Mouse (Mus musculus): ENCODE results near the gene H2-M10.6. TPM values are rescaled to one million over a fixed set of nuclear protein-coding genes. Genes with fewer than 3 reads are reported as not detected.
"Not testable (repeated sequence)": the region's sequence is repeated elsewhere in the genome, so short reads cannot be mapped to it uniquely, and the experiment has no call there.

The H2-M10.6 gene
- polyA plus RNA-seq, 1 experiment from 2014 or later = not detected

DNA sequence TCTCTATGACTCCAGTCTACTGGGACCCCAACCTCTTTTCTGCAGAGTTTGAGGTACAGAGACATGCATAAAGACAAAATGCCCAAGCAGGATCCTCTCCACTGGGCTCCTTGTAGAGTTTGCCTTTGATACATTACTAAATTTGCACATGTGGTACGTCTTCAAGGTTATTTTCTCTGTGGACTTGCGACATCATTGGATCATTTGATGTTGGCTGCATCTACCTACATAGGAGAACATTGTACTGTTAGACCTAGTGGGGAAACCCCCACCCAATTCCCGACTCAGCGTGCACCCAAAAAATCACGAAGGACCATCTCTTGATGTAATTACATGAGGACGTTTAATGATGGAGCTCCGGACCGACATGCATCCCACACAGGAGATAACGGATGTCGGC, 12.5 kb upstream of the H2-M10.6 start:
- whole genome bisulfite sequencing = 93% methylated on average over 10 of the region's 10 CpGs
- ATAC-seq (ENCODE audit: low FRiP score) (no peak), DNase-seq (ENCODE audit: low spot score) (no peak)
- Histone ChIP-seq H3K27ac (ENCODE audit: low read depth, low read length) (no peak overlapping the region), H3K9me3 (ENCODE audit: control insufficient read depth, low read length) (no peaks in the 10 kb centered on the region), H3K4me3 (ENCODE audit: low read depth, low read length) (no peak overlapping the region), H3K4me1 (replicated peaks; ENCODE audit: control insufficient read depth, insufficient read depth, low read length) (no peaks in the 10 kb centered on the region), H3K27me3 (ENCODE audit: control insufficient read depth, insufficient read depth, low read length) (no peaks in the 10 kb centered on the region), H3K9ac (ENCODE audit: low read depth, low read length) (no peak overlapping the region), H3K4me2 (replicated peaks; ENCODE audit: low read depth, low read length) (no peak overlapping the region), H3K36me3 (ENCODE audit: control insufficient read depth, insufficient read depth, low read length) (no peaks in the 10 kb centered on the region)

- not testable (repeated sequence) for H3K27ac ChIP-seq (ENCODE audit: low read depth, low read length); H3K4me3 ChIP-seq (ENCODE audit: low read depth, low read length); ATAC-seq (ENCODE audit: low FRiP score); H3K4me2 ChIP-seq (replicated peaks; ENCODE audit: low read depth, low read length); H3K27me3 ChIP-seq (ENCODE audit: control insufficient read depth, insufficient read depth, low read length); H3K4me1 ChIP-seq (replicated peaks; ENCODE audit: control insufficient read depth, insufficient read depth, low read length); H3K9ac ChIP-seq (ENCODE audit: low read depth, low read length); H3K36me3 ChIP-seq (ENCODE audit: control insufficient read depth, insufficient read depth, low read length); H3K9me3 ChIP-seq (ENCODE audit: control insufficient read depth, low read length); DNase-seq (ENCODE audit: low spot score)
- WGBS = 70% methylated on average over 4 of the region's 4 CpGs
Observed at GRCm38 (mm10) chr17:36799921-36800462, 12.0 kb upstream of the H2-M10.6 start.

- Histone ChIP-seq H3K36me3 (ENCODE audit: control insufficient read depth, insufficient read depth, low read length) (no peaks in the 10 kb centered on the region), H3K27me3 (ENCODE audit: control insufficient read depth, insufficient read depth, low read length) (no peaks in the 10 kb centered on the region), H3K4me1 (replicated peaks; ENCODE audit: control insufficient read depth, insufficient read depth, low read length) (no peaks in the 10 kb centered on the region), H3K27ac (ENCODE audit: low read depth, low read length) (no peak overlapping the region), H3K9ac (ENCODE audit: low read depth, low read length) (no peak overlapping the region), H3K4me3 (ENCODE audit: low read depth, low read length) (no peak overlapping the region), H3K9me3 (ENCODE audit: control insufficient read depth, low read length) (no peaks in the 10 kb centered on the region), H3K4me2 (replicated peaks; ENCODE audit: low read depth, low read length) (no peak overlapping the region)
- ATAC-seq (ENCODE audit: low FRiP score) (peak; percentile 22; the same call in 1 of the 2 replicates), DNase-seq (ENCODE audit: low spot score) (peak; percentile 65)
Observed at GRCm38 (mm10) chr17:36824005-36824404, 12.0 kb downstream of the H2-M10.6 start.

DNA sequence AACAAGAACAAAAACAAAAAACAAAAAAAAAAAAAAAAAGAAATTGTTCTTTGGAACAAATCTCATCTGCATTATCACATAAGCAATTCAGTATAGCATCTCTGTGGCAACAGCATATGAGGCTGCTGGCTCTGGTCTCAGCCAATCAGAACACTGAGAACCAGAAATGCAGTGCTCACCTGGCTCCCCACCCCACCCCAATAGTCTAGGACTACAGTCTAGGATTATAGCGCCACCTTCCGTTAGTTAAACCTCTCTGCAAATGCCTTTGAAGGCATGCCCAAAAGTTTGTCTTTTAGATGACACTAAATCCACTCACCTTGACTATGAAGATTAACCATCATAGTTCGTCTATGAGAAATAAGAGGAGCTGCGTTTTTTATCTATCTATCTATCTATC, 13.6 kb downstream of the H2-M10.6 start:
- ATAC-seq (ENCODE audit: low FRiP score) = no peak
- Histone ChIP-seq H3K4me2 (replicated peaks; ENCODE audit: low read depth, low read length) (no peak overlapping the region), H3K27ac (ENCODE audit: low read depth, low read length) (no peak overlapping the region), H3K4me1 (replicated peaks; ENCODE audit: control insufficient read depth, insufficient read depth, low read length) (no peaks in the 10 kb centered on the region), H3K9ac (ENCODE audit: low read depth, low read length) (no peak overlapping the region), H3K4me3 (ENCODE audit: low read depth, low read length) (no peak overlapping the region), H3K9me3 (ENCODE audit: control insufficient read depth, low read length) (no peaks in the 10 kb centered on the region), H3K27me3 (ENCODE audit: control insufficient read depth, insufficient read depth, low read length) (no peaks in the 10 kb centered on the region), H3K36me3 (ENCODE audit: control insufficient read depth, insufficient read depth, low read length) (no peaks in the 10 kb centered on the region)
- no peak for DNase-seq (ENCODE audit: low spot score)
- WGBS = 32% methylated on average over 4 of the region's 4 CpGs

- H3K36me3 ChIP-seq (ENCODE audit: control insufficient read depth, insufficient read depth, low read length); ATAC-seq (ENCODE audit: low FRiP score); H3K27me3 ChIP-seq (ENCODE audit: control insufficient read depth, insufficient read depth, low read length); H3K4me2 ChIP-seq (replicated peaks; ENCODE audit: low read depth, low read length); H3K9ac ChIP-seq (ENCODE audit: low read depth, low read length); H3K9me3 ChIP-seq (ENCODE audit: control insufficient read depth, low read length); H3K4me3 ChIP-seq (ENCODE audit: low read depth, low read length); H3K4me1 ChIP-seq (replicated peaks; ENCODE audit: control insufficient read depth, insufficient read depth, low read length); H3K27ac ChIP-seq (ENCODE audit: low read depth, low read length): not testable (repeated sequence)
- DNase-seq (ENCODE audit: low spot score) = peak; percentile 70
- 18% methylated on average over 5 of the region's 5 CpGs for WGBS
Observed at GRCm38 (mm10) chr17:36826002-36826401, 14.0 kb downstream of the H2-M10.6 start.

GRCm38 (mm10) chr17:36828488-36828887, 16.5 kb downstream of the H2-M10.6 start:
- ATAC-seq (ENCODE audit: low FRiP score) (no peak), DNase-seq (ENCODE audit: low spot score) (no peak)
- Histone ChIP-seq H3K27me3 (ENCODE audit: control insufficient read depth, insufficient read depth, low read length) (no peaks in the 10 kb centered on the region), H3K4me2 (replicated peaks; ENCODE audit: low read depth, low read length) (no peak overlapping the region), H3K4me3 (ENCODE audit: low read depth, low read length) (no peak overlapping the region), H3K9me3 (ENCODE audit: control insufficient read depth, low read length) (no peaks in the 10 kb centered on the region), H3K36me3 (ENCODE audit: control insufficient read depth, insufficient read depth, low read length) (no peaks in the 10 kb centered on the region), H3K9ac (ENCODE audit: low read depth, low read length) (no peak overlapping the region), H3K27ac (ENCODE audit: low read depth, low read length) (no peak overlapping the region), H3K4me1 (replicated peaks; ENCODE audit: control insufficient read depth, insufficient read depth, low read length) (no peaks in the 10 kb centered on the region)
- WGBS = 96% methylated on average over 2 of the region's 2 CpGs

DNA sequence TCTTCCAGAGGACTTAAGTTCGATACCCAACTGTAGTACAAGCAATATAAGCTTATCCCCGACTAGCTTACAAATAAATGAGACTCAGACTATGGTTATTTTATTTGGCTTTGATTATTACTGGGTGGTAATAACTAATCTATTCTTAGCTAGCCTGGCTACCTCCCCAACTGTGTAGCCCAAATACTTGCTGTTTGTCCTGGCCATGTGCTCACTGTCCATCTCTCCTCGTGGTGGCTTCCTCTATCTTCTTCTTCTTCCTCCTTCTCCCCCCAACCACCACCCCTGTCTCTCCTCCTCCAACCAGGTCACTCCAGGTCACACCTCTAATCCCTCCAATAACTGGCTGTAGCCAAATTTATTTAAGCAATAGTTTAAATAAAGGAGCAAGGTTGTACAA, 18.5 kb downstream of the H2-M10.6 start:
- H3K36me3 ChIP-seq (ENCODE audit: control insufficient read depth, insufficient read depth, low read length) = no peaks in the 10 kb centered on the region
- no peaks in the 10 kb centered on the region for H3K9me3 ChIP-seq (ENCODE audit: control insufficient read depth, low read length)
- no peaks in the 10 kb centered on the region for H3K4me1 ChIP-seq (replicated peaks; ENCODE audit: control insufficient read depth, insufficient read depth, low read length)
- 78% methylated on average over 3 of the region's 3 CpGs for WGBS
- H3K27ac ChIP-seq (ENCODE audit: low read depth, low read length) = no peak overlapping the region
- ATAC-seq (ENCODE audit: low FRiP score) (no peak), DNase-seq (ENCODE audit: low spot score) (no peak)
- H3K27me3 ChIP-seq (ENCODE audit: control insufficient read depth, insufficient read depth, low read length) = no peaks in the 10 kb centered on the region
- H3K4me2 ChIP-seq (replicated peaks; ENCODE audit: low read depth, low read length) = no peak overlapping the region
- H3K9ac ChIP-seq (ENCODE audit: low read depth, low read length) = no peak overlapping the region
- no peak overlapping the region for H3K4me3 ChIP-seq (ENCODE audit: low read depth, low read length)

DNA sequence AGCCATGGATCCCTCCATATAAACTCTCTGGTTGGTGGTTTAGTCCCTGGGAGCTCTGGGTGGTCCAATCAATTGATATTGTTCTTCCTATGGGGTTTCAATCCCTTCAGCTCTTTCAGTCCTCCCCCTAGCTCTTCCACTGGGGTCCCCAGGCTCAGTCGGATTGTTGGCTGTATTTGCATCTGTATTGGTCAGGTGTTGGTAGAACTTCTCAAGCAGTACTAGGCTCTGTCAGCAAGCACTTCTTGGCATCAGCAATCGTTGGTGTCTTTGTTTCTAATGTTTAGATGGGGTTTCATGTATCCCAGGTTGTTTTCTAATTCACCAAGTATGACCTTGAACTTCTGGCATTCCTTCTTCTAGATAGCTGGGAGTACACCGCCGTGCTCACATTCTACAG, 20.7 kb downstream of the H2-M10.6 start:
- Histone ChIP-seq H3K9ac (ENCODE audit: low read depth, low read length) (no peak overlapping the region), H3K4me3 (ENCODE audit: low read depth, low read length) (no peak overlapping the region), H3K27me3 (ENCODE audit: control insufficient read depth, insufficient read depth, low read length) (no peaks in the 10 kb centered on the region), H3K36me3 (ENCODE audit: control insufficient read depth, insufficient read depth, low read length) (no peaks in the 10 kb centered on the region), H3K4me1 (replicated peaks; ENCODE audit: control insufficient read depth, insufficient read depth, low read length) (no peaks in the 10 kb centered on the region; the same call in 1 of the 2 replicates), H3K27ac (ENCODE audit: low read depth, low read length) (no peak overlapping the region), H3K9me3 (ENCODE audit: control insufficient read depth, low read length) (no peaks in the 10 kb centered on the region), H3K4me2 (replicated peaks; ENCODE audit: low read depth, low read length) (no peak overlapping the region)
- WGBS = 63% methylated on average over 4 of the region's 4 CpGs
- ATAC-seq (ENCODE audit: low FRiP score) (no peak), DNase-seq (ENCODE audit: low spot score) (no peak)

DNA sequence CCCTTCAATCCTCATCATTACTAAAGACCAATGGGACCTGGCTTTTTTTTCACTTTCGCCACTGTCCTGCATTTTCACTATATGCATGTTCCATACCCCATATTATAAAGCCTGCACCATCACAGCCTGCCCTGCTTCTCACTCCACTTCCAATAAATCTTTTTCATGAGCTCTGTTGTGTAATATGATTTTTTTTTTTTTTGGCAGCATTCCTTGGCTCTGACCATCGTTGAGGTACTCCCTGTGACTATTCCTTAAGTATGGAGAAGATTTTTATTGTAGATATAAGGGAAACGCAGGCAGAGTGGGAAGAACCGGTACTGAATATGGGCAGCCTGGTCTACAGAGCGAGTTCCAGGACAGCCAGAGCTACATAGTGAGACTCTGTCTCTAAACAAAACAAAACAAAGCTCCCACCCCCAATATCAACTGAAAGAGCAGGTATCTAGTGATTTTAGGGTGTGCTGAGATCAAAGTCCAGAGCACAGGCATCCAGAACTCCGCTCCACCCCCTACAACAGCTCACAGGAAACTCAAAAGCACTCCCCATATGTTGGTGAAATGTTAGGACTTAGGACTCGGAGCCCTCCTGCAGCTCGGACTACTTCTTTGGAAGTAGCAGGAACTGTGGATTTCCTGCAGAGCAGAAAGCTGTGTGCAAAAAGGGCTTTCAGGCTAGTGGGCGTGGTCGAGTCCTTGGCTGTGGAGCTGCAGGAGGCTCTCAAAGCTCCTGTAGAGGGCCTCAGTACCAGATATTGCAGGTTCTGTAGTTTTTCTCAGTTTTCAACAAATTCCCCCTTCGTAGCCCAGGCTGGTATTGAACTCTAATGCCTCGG, 23.8 kb downstream of the H2-M10.6 start:
- no peak overlapping the region for H3K27ac ChIP-seq (ENCODE audit: low read depth, low read length)
- ATAC-seq (ENCODE audit: low FRiP score) (no peak), DNase-seq (ENCODE audit: low spot score) (peak; percentile 61)
- no peaks in the 10 kb centered on the region for H3K9me3 ChIP-seq (ENCODE audit: control insufficient read depth, low read length)
- H3K27me3 ChIP-seq (ENCODE audit: control insufficient read depth, insufficient read depth, low read length) = no peaks in the 10 kb centered on the region
- H3K4me2 ChIP-seq (replicated peaks; ENCODE audit: low read depth, low read length) = peak overlapping the region; percentile 64
- no peak overlapping the region for H3K9ac ChIP-seq (ENCODE audit: low read depth, low read length)
- no peaks in the 10 kb centered on the region for H3K36me3 ChIP-seq (ENCODE audit: control insufficient read depth, insufficient read depth, low read length)
- H3K4me3 ChIP-seq (ENCODE audit: low read depth, low read length) = no peak overlapping the region; the same call in 1 of the 2 replicates
- 34% methylated on average over 12 of the region's 12 CpGs for WGBS
- no peaks in the 10 kb centered on the region; the same call in 1 of the 2 replicates for H3K4me1 ChIP-seq (replicated peaks; ENCODE audit: control insufficient read depth, insufficient read depth, low read length)
